Mouse (Mus musculus): ENCODE data around the gene Mgll. TPM values are rescaled to one million over a fixed set of nuclear protein-coding genes. Genes with fewer than 3 reads are reported as not detected.

The Mgll gene
- polyA plus RNA-seq, 1 experiment from 2014 or later, result 29.9 TPM

DNA sequence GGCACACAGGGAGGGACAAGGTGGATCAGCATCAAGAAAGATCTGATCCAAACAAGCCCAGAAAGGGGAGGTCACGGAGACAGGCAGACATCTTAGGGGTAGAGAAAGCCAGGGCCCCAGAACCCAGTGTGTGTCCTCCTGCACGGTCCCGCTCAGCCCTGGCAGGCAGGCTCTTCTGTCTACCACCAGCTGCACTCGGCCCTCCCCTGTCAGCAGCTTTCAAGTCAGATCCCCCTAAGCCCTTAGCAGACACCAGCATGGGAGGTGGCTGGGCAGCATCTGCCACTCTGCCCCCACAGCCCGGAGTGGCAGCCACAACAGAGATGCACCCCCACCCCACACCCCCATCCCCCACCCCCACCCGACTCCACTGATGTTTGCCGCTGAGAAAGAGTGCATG lies 148.6 kb downstream of the Mgll start:
- peaks cover 9% of the 10 kb centered on the region; the same call in 1 of the 2 replicates for H3K27me3 ChIP-seq (ENCODE audit: control insufficient read depth, insufficient read depth, low read length)
- H3K36me3 ChIP-seq (ENCODE audit: control insufficient read depth, insufficient read depth, low read length), result no peaks in the 10 kb centered on the region
- no peak overlapping the region for H3K4me3 ChIP-seq (ENCODE audit: low read length)
- ATAC-seq (ENCODE audit: low FRiP score, low TSS enrichment), result no peak
- H3K4me2 ChIP-seq (replicated peaks; ENCODE audit: low read depth, low read length), result no peak overlapping the region
- no peak overlapping the region for H3K9ac ChIP-seq (ENCODE audit: low read depth, low read length)
- H3K4me1 ChIP-seq (ENCODE audit: control insufficient read depth, insufficient read depth, low read length), result peaks cover 3% of the 10 kb centered on the region; the same call in 1 of the 2 replicates
- no peak overlapping the region for H3K27ac ChIP-seq (ENCODE audit: low read depth, low read length)
- H3K9me3 ChIP-seq (ENCODE audit: control insufficient read depth, low read length), result peaks cover 3% of the 10 kb centered on the region; the same call in 1 of the 2 replicates
- 55% methylated on average over 7 of the region's 7 CpGs for WGBS

DNA sequence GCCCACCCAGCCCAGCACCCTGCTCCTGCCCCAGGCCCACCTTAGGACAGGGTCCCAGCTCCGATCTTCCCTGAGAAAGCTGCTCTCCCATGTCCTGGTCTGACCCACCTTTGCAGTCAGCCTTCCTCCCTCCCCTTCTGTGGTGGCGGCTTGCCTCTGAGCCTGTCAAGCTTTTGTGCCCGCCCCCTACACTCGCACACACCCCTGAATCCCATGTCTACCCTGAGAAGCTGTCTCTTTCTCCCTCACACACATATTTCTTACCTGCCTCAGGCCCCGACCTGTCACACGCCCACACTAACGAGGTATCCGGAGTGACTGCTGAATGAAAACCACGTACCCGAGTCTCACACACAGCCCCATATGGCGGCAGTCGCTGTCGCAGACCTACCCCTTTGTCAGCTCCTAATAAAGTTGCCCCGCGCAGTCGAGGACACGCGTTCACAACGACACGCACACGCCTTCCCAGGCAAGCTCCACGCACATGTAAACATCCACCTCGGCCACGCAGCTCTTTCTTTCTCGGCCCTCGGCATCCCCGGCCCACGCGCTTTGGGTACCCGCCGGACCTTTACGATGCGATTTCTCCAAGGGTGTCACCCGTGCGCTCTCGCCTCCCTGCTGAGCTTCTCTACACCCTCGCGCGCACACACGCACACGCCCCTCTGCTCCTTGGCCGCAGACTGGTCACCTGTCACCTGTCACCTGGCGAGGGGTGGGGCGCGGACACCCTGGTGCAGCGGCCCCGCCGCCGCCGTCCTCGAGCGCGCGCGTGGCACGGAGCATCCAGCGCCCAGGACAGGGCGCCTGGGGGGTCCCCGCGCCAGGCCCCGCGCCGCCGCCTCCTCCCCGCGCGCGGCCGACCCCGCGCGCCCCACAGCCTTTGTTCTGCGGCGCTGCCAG lies 150.0 kb downstream of the Mgll start:
- H3K9ac ChIP-seq (ENCODE audit: low read depth, low read length), result peak overlapping the region; percentile 79

DNA sequence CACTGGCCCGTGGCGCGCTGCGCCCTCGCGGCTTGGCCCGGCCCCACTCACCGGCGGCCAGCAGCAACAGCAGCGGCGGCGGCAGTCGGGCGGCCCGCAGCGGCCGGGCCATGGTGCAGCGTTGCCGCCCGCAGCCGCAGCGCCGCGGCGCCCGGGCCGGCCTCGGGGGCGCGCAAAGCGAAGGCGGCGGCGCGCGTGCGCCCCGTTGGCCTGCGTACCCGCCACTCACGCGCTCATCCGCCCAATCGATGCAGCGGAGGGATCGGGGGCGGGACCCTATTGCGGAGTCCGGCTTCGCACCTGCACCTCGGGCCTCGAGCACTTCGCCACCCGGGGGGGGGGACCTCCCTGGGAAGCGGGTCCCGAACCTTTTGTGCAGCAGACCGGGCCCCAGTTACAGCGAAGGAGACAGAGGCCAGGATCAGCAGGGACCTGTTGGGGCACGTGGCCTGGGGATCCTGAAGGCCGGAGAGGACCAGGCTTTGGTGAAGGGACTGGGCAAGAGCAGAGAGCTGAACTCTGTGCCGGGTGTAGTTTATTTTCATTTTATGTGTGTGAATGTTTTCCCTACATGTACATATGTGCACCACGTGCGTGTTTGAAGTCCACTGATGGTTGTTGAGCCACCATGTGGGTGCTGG lies 150.8 kb downstream of the Mgll start, which contains the start of gene Podxl2:
Gene Podxl2, minus strand, starts transcription at position 177 of the 641 bp plus-strand sequence.
- Histone ChIP-seq H3K4me1 (ENCODE audit: control insufficient read depth, insufficient read depth, low read length) (peaks cover 3% of the 10 kb centered on the region; the same call in 1 of the 2 replicates), H3K9me3 (ENCODE audit: control insufficient read depth, low read length) (peaks cover 3% of the 10 kb centered on the region; the same call in 1 of the 2 replicates), H3K4me3 (ENCODE audit: low read length) (peak within 1 kb of the TSS; percentile 63), H3K27me3 (ENCODE audit: control insufficient read depth, insufficient read depth, low read length) (peaks cover 9% of the 10 kb centered on the region; the same call in 1 of the 2 replicates), H3K27ac (ENCODE audit: low read depth, low read length) (no peak within 1 kb of the TSS), H3K9ac (ENCODE audit: low read depth, low read length) (peak within 1 kb of the TSS; percentile 79), H3K36me3 (ENCODE audit: control insufficient read depth, insufficient read depth, low read length) (no peaks in the 10 kb centered on the region), H3K4me2 (replicated peaks; ENCODE audit: low read depth, low read length) (peak within 1 kb of the TSS; percentile 99)
- ATAC-seq (ENCODE audit: low FRiP score, low TSS enrichment), result peak; percentile 80
- 5% methylated on average over 61 of the region's 63 CpGs for WGBS

More for the DNA sequence above, 150.0 kb downstream of the Mgll start:
- H3K4me2 ChIP-seq (replicated peaks; ENCODE audit: low read depth, low read length), result peak overlapping the region; percentile 99
- peaks cover 3% of the 10 kb centered on the region; the same call in 1 of the 2 replicates for H3K4me1 ChIP-seq (ENCODE audit: control insufficient read depth, insufficient read depth, low read length)
- peak; percentile 63 for ATAC-seq (ENCODE audit: low FRiP score, low TSS enrichment)
- no peaks in the 10 kb centered on the region for H3K36me3 ChIP-seq (ENCODE audit: control insufficient read depth, insufficient read depth, low read length)
- peaks cover 9% of the 10 kb centered on the region; the same call in 1 of the 2 replicates for H3K27me3 ChIP-seq (ENCODE audit: control insufficient read depth, insufficient read depth, low read length)
- H3K9me3 ChIP-seq (ENCODE audit: control insufficient read depth, low read length), result peaks cover 3% of the 10 kb centered on the region; the same call in 1 of the 2 replicates
- no peak overlapping the region for H3K27ac ChIP-seq (ENCODE audit: low read depth, low read length)
- WGBS, result 2% methylated on average over 60 of the region's 74 CpGs
- peak overlapping the region; percentile 63 for H3K4me3 ChIP-seq (ENCODE audit: low read length)

Other genes starting within 250 kb of the Mgll start
- gene Sec61a1, start 205.5 kb upstream of the Mgll start, polyA plus RNA-seq (2014; fragmentation: Nextera tagmentation; extraction: Ambion mirVana), result 132 and 245 TPM in 2 replicates
- 0.24 TPM in 1 of 2 replicates, not detected in the other for gene Kbtbd12, start 86.5 kb upstream of the Mgll start, polyA plus RNA-seq (2014; fragmentation: Nextera tagmentation; extraction: Ambion mirVana)
- 24.8 and 27.1 TPM in 2 replicates for gene Abtb1, start 117.6 kb downstream of the Mgll start, polyA plus RNA-seq (2014; fragmentation: Nextera tagmentation; extraction: Ambion mirVana)
- 43.6 and 52.8 TPM in 2 replicates for gene Podxl2, start 150.6 kb downstream of the Mgll start, polyA plus RNA-seq (2014; fragmentation: Nextera tagmentation; extraction: Ambion mirVana)
- gene Mcm2, start 174.4 kb downstream of the Mgll start, polyA plus RNA-seq (2014; fragmentation: Nextera tagmentation; extraction: Ambion mirVana), result 115 and 166 TPM in 2 replicates
- gene Tpra1, start 177.8 kb downstream of the Mgll start, polyA plus RNA-seq (2014; fragmentation: Nextera tagmentation; extraction: Ambion mirVana), result 54.5 and 57.2 TPM in 2 replicates